Mouse (Mus musculus) ES-E14 (cell line): ENCODE results near the gene Eci2. TPM values are rescaled to one million over a fixed set of nuclear protein-coding genes. Genes with fewer than 3 reads are reported as not detected.
A peak's percentile ranks its signal among the peaks of the same experiment; 100 is the strongest.
"Not testable (repeated sequence)": the region's sequence is repeated elsewhere in the genome, so short reads cannot be mapped to it uniquely, and the experiment has no call there.

Experiments
- DNase-seq: peaks from one replicate; pipeline ENCODE4 v3.0.0-alpha.2; 2013; ENCODE audit warnings: low read depth, low spot score
- H3K27ac ChIP-seq: 2 replicates; pipeline ENCODE4 v1.5.1; 2012; ENCODE audit warnings: low read depth, mild to moderate bottlenecking, low read length, moderate library complexity, mixed read lengths; ENCODE audit not compliant: poor library complexity, insufficient read depth, severe bottlenecking
- H3K36me3 ChIP-seq: 2 replicates; pipeline ENCODE4 v1.6.1; 2012; ENCODE audit warnings: mild to moderate bottlenecking, low read length, moderate library complexity, mixed read lengths; ENCODE audit not compliant: control insufficient read depth, poor library complexity, insufficient read depth, severe bottlenecking
- H3K4me1 ChIP-seq, 2 experiments: fragments of 150-350 bp in 1 of 2; sonication (generic) in 1 of 2; 2 replicates each; pipeline ENCODE4 v1.6.1; 2012; ENCODE audit warnings: low read length in 2 of 2, mild to moderate bottlenecking in 1 of 2, mixed read lengths in 1 of 2; ENCODE audit not compliant: control insufficient read depth in 2 of 2, insufficient read depth in 2 of 2, poor library complexity in 1 of 2
- H3K4me3 ChIP-seq, 2 experiments: fragments of 150-350 bp in 1 of 2; sonication (generic) in 1 of 2; 2 replicates each; pipeline ENCODE4 v1.5.1; 2012; ENCODE audit warnings: low read length in 2 of 2, low read depth in 1 of 2, mild to moderate bottlenecking in 1 of 2, mixed read lengths in 1 of 2; ENCODE audit not compliant: insufficient read depth in 1 of 2, poor library complexity in 1 of 2, severe bottlenecking in 1 of 2
- H3K9ac ChIP-seq: 2 replicates; pipeline ENCODE4 v1.6.1; 2012; ENCODE audit warnings: low read depth, mild to moderate bottlenecking, low read length, mixed read lengths; ENCODE audit not compliant: poor library complexity, insufficient read depth, severe bottlenecking
- H3K9me3 ChIP-seq: fragments of 150-350 bp; sonication (generic); 2 replicates; pipeline ENCODE4 v1.6.1; 2012; ENCODE audit warnings: low read depth, mild to moderate bottlenecking, low read length; ENCODE audit not compliant: control insufficient read depth, insufficient read depth
- CHD2 ChIP-seq: IDR thresholded peaks from 2 replicates; pipeline ENCODE4 v1.6.1; 2014; ENCODE audit warnings: mild to moderate bottlenecking, low read depth, low read length, inconsistent platforms
- HCFC1 ChIP-seq: IDR thresholded peaks from 2 replicates; pipeline ENCODE4 v1.6.1; 2012; ENCODE audit warnings: low read length, inconsistent platforms, borderline replicate concordance; ENCODE audit not compliant: insufficient read depth
- MAFK ChIP-seq: IDR thresholded peaks from 2 replicates; pipeline ENCODE4 v1.6.1; 2014; ENCODE audit warnings: mild to moderate bottlenecking, low read depth, low read length, inconsistent platforms; ENCODE audit not compliant: insufficient read depth
- ZC3H11A ChIP-seq: IDR thresholded peaks from 2 replicates; pipeline ENCODE4 v1.6.1; 2012; ENCODE audit warnings: low read depth, mild to moderate bottlenecking, inconsistent platforms, low read length, borderline replicate concordance
- ZNF384 ChIP-seq: IDR thresholded peaks from 2 replicates; pipeline ENCODE4 v1.6.1; 2012; ENCODE audit warnings: low read depth, low read length, inconsistent platforms
- in situ Hi-C, 2 experiments: fragments of 600-800 bp; cut with MboI; formaldehyde crosslinking; loops; one replicate each; pipeline ENCODE4 v1.15.1; 2025; ENCODE audit warnings: low sequenced_read_pairs in 2 of 2, inconsistent platforms in 1 of 2; ENCODE audit not compliant: unreplicated experiment in 2 of 2
- total RNA-seq: library from RNA; depleted of rRNA; stranded (reverse); fragments of 300-350 nt; gene quantifications from 2 replicates; pipeline ENCODE4 v1.2.3, GENCODE M21; 2012

Eci2 gene
- total RNA-seq, 1 experiment = 36.7 TPM

- no peaks in the 10 kb centered on the region for H3K9me3 ChIP-seq
- H3K4me1 ChIP-seq = peaks cover 0 to 3% of the 10 kb centered on the region in 2 experiments; a peak in 1 of 4 replicates
- H3K4me3 ChIP-seq = no peak overlapping the region
- H3K9ac ChIP-seq = no peak overlapping the region
- no peak for TF ChIP-seq MAFK
- TF ChIP-seq CHD2 = no peak
- TF ChIP-seq ZC3H11A = no peak
- no peak for TF ChIP-seq HCFC1
- TF ChIP-seq ZNF384 = no peak
- no peak for DNase-seq
- peaks cover under 1% of the 10 kb centered on the region; the same call in 1 of the 2 replicates for H3K36me3 ChIP-seq
- in situ Hi-C loops = no loop called here
- no peak overlapping the region for H3K27ac ChIP-seq
Measured at GRCm38 (mm10) chr13:34991581-34992273, 35.2 kb downstream of the Eci2 start.

GRCm38 (mm10) chr13:34983479-34983878, 43.4 kb downstream of the Eci2 start:
- DNase-seq, in situ Hi-C loops, H3K9ac ChIP-seq, H3K27ac ChIP-seq, H3K36me3 ChIP-seq, H3K4me1 ChIP-seq, H3K9me3 ChIP-seq, H3K4me3 ChIP-seq: not testable (repeated sequence)

GRCm38 (mm10) chr13:34978635-34979034, 48.3 kb downstream of the Eci2 start:
- H3K9ac ChIP-seq, in situ Hi-C loops, H3K36me3 ChIP-seq, DNase-seq, H3K4me3 ChIP-seq, H3K27ac ChIP-seq, H3K9me3 ChIP-seq: not testable (repeated sequence)
- H3K4me1 ChIP-seq = peaks cover 1 to 12% of the 10 kb centered on the region in 2 experiments; a peak in 3 of 4 replicates

- Histone ChIP-seq H3K9ac (no peak overlapping the region), H3K36me3 (peaks cover 2% of the 10 kb centered on the region), H3K4me1 (peaks cover 1 to 12% of the 10 kb centered on the region in 2 experiments; a peak in 3 of 4 replicates), H3K27ac (no peak overlapping the region), H3K9me3 (no peaks in the 10 kb centered on the region), H3K4me3 (no peak overlapping the region)
- DNase-seq = no peak
- in situ Hi-C loops = no loop called here
- no peak for TF ChIP-seq ZC3H11A
- no peak for TF ChIP-seq HCFC1
- peak; percentile 32; the same call in 1 of the 2 replicates for TF ChIP-seq MAFK
- no peak for TF ChIP-seq CHD2
Measured at GRCm38 (mm10) chr13:34977410-34977809, 49.5 kb downstream of the Eci2 start.

GRCm38 (mm10) chr13:34976116-34976515, 50.8 kb downstream of the Eci2 start:
- H3K4me1 ChIP-seq = peaks cover 1 to 12% of the 10 kb centered on the region in 2 experiments; a peak in 3 of 4 replicates
- no peak overlapping the region for H3K27ac ChIP-seq
- no peak overlapping the region for H3K4me3 ChIP-seq
- TF ChIP-seq MAFK = no peak
- no peak for TF ChIP-seq CHD2
- TF ChIP-seq HCFC1 = no peak
- TF ChIP-seq ZC3H11A = no peak
- TF ChIP-seq ZNF384 = no peak
- no peak overlapping the region for H3K9ac ChIP-seq
- in situ Hi-C loops = no loop called here
- H3K36me3 ChIP-seq = peaks cover 2% of the 10 kb centered on the region
- H3K9me3 ChIP-seq = no peaks in the 10 kb centered on the region
- DNase-seq = no peak
